Mouse (Mus musculus) lung, embryonic 15.5 days (tissue): ENCODE data around the gene Prex1. TPM values are rescaled to one million over a fixed set of nuclear protein-coding genes. Genes with fewer than 3 reads are reported as not detected.
A peak's percentile ranks its signal among the peaks of the same experiment; 100 is the strongest.

ENCODE experiments used
- ATAC-seq: fragments of 200-750 bp; cut with Nextera tagmentation; 2 replicates; pipeline ENCODE4 v1.8.0; 2017; ENCODE audit warnings: moderate number of reproducible peaks, borderline replicate concordance; ENCODE audit not compliant: low FRiP score, low TSS enrichment; ENCODE audit errors: extremely low read depth
- H3K27ac ChIP-seq: fragments of 300-500 bp; sonication (generic); 2 replicates; pipeline ENCODE4 v1.5.1; 2015; ENCODE audit warnings: moderate library complexity, mild to moderate bottlenecking, inconsistent platforms
- H3K27me3 ChIP-seq: fragments of 300-500 bp; sonication (generic); 2 replicates; pipeline ENCODE4 v1.6.1; 2015; ENCODE audit warnings: inconsistent platforms
- H3K36me3 ChIP-seq: fragments of 300-500 bp; sonication (generic); 2 replicates; pipeline ENCODE4 v1.6.1; 2015; ENCODE audit warnings: inconsistent platforms
- H3K4me1 ChIP-seq: fragments of 300-500 bp; sonication (generic); 2 replicates; pipeline ENCODE4 v1.6.1; 2015; ENCODE audit warnings: inconsistent platforms
- H3K4me2 ChIP-seq: fragments of 300-500 bp; sonication (generic); 2 replicates; pipeline ENCODE4 v1.6.1; 2015; ENCODE audit warnings: inconsistent platforms, mild to moderate bottlenecking, moderate library complexity
- H3K4me3 ChIP-seq: fragments of 300-500 bp; sonication (generic); 2 replicates; pipeline ENCODE4 v1.5.1; 2015; ENCODE audit warnings: mild to moderate bottlenecking, inconsistent platforms
- H3K9ac ChIP-seq: fragments of 300-500 bp; sonication (generic); 2 replicates; pipeline ENCODE4 v1.6.1; 2015; ENCODE audit warnings: inconsistent platforms
- H3K9me3 ChIP-seq: fragments of 300-500 bp; sonication (generic); 2 replicates; pipeline ENCODE4 v1.6.1; 2016; ENCODE audit warnings: inconsistent platforms
- WGBS: fragments of 180-500 bp; shearing (Covaris S2); methylation state at CpG from one replicate; pipeline ENCODE4 v1.1.7; 2015; 5-methylcytosine and 5-hydroxymethylcytosine counted together
- polyA plus RNA-seq: library from polyadenylated mRNA; unstranded; fragments of >200 nt; fragmentation: Nextera tagmentation; extraction: Ambion mirVana; gene quantifications from 2 replicates; pipeline ENCODE4 v1.2.1, GENCODE M21; 2015

Gene Prex1
- polyA plus RNA-seq, 1 experiment from 2014 or later = 10.6 TPM

- Histone ChIP-seq H3K36me3 (no peaks in the 10 kb centered on the region), H3K4me2 (no peak overlapping the region), H3K4me3 (no peak overlapping the region), H3K9me3 (no peaks in the 10 kb centered on the region), H3K27ac (no peak overlapping the region), H3K27me3 (no peaks in the 10 kb centered on the region), H3K9ac (no peak overlapping the region), H3K4me1 (peaks cover 12% of the 10 kb centered on the region)
- ATAC-seq = no peak
- WGBS = 92% methylated on average over 6 of the region's 6 CpGs
These were observed 86.1 kb downstream of the Prex1 start for GRCm38 (mm10) chr2:166627578-166627977.

DNA sequence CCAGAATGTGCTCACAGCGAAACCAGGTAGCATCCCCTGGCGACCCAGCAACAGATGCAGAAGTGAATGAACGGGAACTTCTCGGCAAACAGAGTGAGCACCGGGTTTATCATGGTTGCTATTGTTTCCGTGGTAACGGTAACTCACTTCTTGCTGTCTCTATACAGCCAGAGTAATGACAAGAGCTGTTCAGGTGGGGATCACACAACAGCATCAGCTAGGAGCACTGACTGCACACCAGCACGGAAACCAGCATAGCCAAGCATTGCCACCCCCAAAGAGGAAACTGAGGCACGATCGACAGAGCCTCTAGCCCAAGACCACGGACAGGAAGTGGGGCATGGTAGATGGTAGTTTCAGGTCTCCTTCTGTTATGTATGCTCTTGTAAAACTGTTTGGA, 88.4 kb downstream of the Prex1 start:
- Histone ChIP-seq H3K9ac (no peak overlapping the region), H3K27me3 (no peaks in the 10 kb centered on the region), H3K27ac (no peak overlapping the region), H3K4me1 (peaks cover 27% of the 10 kb centered on the region), H3K4me3 (no peak overlapping the region), H3K36me3 (no peaks in the 10 kb centered on the region), H3K9me3 (no peaks in the 10 kb centered on the region), H3K4me2 (no peak overlapping the region)
- ATAC-seq = no peak
- 68% methylated on average over 11 of the region's 11 CpGs for WGBS

- peaks cover 37% of the 10 kb centered on the region for H3K4me1 ChIP-seq
- no peaks in the 10 kb centered on the region for H3K9me3 ChIP-seq
- H3K36me3 ChIP-seq = no peaks in the 10 kb centered on the region
- H3K9ac ChIP-seq = no peak overlapping the region
- H3K27me3 ChIP-seq = no peaks in the 10 kb centered on the region
- ATAC-seq = peak; percentile 45; the same call in 1 of the 2 replicates
- H3K27ac ChIP-seq = peak overlapping the region; percentile 30; the same call in 1 of the 2 replicates
- H3K4me3 ChIP-seq = no peak overlapping the region
- 0 out of 2 replicates have a peak overlapping the region, but pooled peaks have one; percentile 1 for H3K4me2 ChIP-seq
- WGBS = 21% methylated on average over 9 of the region's 9 CpGs
These were observed 90.5 kb downstream of the Prex1 start for GRCm38 (mm10) chr2:166623081-166623567.

DNA sequence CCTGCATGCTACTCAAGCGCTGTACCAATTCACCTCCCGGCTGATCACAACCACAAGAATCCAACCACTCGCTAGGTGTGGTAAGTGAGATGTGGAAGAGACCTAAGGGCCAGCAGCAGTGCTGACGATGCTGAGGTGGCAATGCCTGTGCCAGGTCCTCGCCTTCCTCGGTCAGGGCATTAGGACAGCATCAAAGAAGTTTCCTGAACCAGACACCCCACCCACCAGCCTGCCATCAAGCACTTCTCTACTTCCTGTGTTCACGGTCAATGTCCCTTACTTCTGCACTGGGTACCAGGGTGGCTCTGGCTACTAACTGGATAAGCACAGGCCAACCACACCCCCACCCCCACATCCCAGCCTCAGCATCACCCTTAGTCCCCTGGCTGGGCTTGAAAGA, 91.0 kb downstream of the Prex1 start:
- H3K9ac ChIP-seq = no peak overlapping the region
- H3K9me3 ChIP-seq = no peaks in the 10 kb centered on the region
- WGBS = 69% methylated on average over 7 of the region's 7 CpGs
- H3K27ac ChIP-seq = peak overlapping the region; percentile 30; the same call in 1 of the 2 replicates
- no peaks in the 10 kb centered on the region for H3K27me3 ChIP-seq
- H3K4me1 ChIP-seq = peaks cover 37% of the 10 kb centered on the region
- no peaks in the 10 kb centered on the region for H3K36me3 ChIP-seq
- no peak overlapping the region for H3K4me2 ChIP-seq
- H3K4me3 ChIP-seq = no peak overlapping the region
- peak; percentile 10; the same call in 1 of the 2 replicates for ATAC-seq

DNA sequence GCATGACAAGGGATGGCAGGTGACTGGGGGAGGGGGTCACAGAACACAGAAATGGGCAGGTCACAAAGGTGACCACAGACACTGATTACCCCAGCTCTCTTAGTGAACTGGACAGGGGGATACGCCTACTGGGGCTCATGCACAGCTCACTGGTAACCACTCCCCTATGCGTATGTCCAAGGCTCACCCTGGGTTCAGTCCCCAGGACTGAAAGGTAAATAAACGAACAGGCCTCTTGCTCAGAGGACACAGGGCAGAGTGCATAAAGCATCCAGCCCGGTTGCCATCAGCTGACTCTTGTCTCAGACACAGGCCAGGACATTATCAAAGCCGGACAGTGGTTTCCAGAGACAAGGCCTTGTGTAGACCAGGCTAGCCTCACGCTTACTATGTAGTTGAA, 91.6 kb downstream of the Prex1 start:
- Histone ChIP-seq H3K4me3 (no peak overlapping the region), H3K9ac (no peak overlapping the region), H3K9me3 (no peaks in the 10 kb centered on the region), H3K27me3 (no peaks in the 10 kb centered on the region), H3K27ac (no peak overlapping the region), H3K36me3 (no peaks in the 10 kb centered on the region), H3K4me2 (no peak overlapping the region), H3K4me1 (peaks cover 37% of the 10 kb centered on the region)
- ATAC-seq = no peak
- 71% methylated on average over 6 of the region's 6 CpGs for WGBS

GRCm38 (mm10) chr2:166620529-166621466, 92.8 kb downstream of the Prex1 start:
- H3K27ac ChIP-seq = peak overlapping the region; percentile 37; the same call in 1 of the 2 replicates
- peaks cover 37% of the 10 kb centered on the region for H3K4me1 ChIP-seq
- no peaks in the 10 kb centered on the region for H3K27me3 ChIP-seq
- H3K9ac ChIP-seq = no peak overlapping the region
- no peaks in the 10 kb centered on the region for H3K9me3 ChIP-seq
- 47% methylated on average over 20 of the region's 20 CpGs for WGBS
- H3K4me3 ChIP-seq = no peak overlapping the region
- H3K4me2 ChIP-seq = no peak overlapping the region
- H3K36me3 ChIP-seq = no peaks in the 10 kb centered on the region
- no peak for ATAC-seq

DNA sequence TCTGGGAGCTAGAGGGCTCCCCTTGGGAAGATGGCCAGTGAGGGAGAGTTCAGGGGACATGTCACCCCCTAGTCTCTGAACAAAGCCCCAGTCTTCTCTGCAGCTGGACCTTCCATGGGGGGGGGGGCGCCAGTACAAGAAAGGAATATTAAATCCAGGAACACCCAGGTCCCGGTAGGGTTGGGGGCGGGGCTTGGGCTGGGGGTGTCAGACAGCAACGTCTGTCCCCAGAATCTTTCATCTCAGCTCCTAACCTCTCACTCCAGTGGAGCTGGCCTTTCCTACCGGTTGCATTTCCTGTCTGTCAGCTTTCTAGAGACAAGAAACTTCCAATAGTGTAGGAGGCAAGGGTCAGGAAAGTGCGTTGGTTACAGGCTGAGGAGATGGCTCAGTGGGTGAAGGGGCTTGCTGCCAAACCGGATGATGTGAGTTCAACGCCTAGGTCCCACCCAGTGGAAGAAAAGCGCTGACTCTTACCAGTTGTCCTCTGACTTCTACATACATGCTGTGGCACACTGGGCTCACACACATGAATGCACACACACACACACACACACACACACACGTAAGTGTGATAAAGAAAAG, 93.6 kb downstream of the Prex1 start:
- Histone ChIP-seq H3K27ac (peak overlapping the region; percentile 1; the same call in 1 of the 2 replicates), H3K4me1 (peaks cover 41% of the 10 kb centered on the region), H3K9me3 (no peaks in the 10 kb centered on the region), H3K27me3 (no peaks in the 10 kb centered on the region), H3K9ac (no peak overlapping the region), H3K4me3 (no peak overlapping the region), H3K36me3 (no peaks in the 10 kb centered on the region), H3K4me2 (no peak overlapping the region)
- ATAC-seq = no peak
- WGBS = 31% methylated on average over 9 of the region's 10 CpGs

DNA sequence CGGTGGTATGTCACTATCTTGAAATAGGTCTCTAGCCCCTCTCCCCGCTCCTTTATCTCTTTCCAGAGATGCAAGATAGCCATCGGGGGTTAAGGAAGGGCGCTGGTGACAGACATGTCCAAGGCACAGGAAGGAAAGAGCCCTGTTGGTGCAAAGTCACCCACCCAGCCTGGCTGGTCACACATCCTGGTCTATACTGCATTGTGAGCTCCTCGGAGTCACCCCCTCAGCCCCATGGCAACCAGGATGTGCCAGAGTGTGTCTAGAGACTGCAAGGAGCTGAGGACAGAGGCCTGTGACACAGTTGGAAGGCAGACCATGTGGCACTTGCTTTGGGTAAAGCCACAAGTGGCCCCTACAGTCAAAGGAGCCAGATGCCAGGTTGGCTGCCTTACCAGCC, 94.4 kb downstream of the Prex1 start:
- ATAC-seq = no peak
- H3K4me3 ChIP-seq = no peak overlapping the region

GRCm38 (mm10) chr2:166617706-166618105, 95.9 kb downstream of the Prex1 start:
- Histone ChIP-seq H3K27ac (no peak overlapping the region), H3K27me3 (no peaks in the 10 kb centered on the region), H3K4me2 (no peak overlapping the region), H3K4me1 (peaks cover 30% of the 10 kb centered on the region), H3K36me3 (no peaks in the 10 kb centered on the region), H3K4me3 (no peak overlapping the region), H3K9ac (no peak overlapping the region), H3K9me3 (no peaks in the 10 kb centered on the region)
- ATAC-seq = no peak
- WGBS = 90% methylated on average over 5 of the region's 5 CpGs

More for the DNA sequence above, 94.4 kb downstream of the Prex1 start:
- WGBS = 62% methylated on average over 5 of the region's 5 CpGs
- peaks cover 41% of the 10 kb centered on the region for H3K4me1 ChIP-seq
- H3K9ac ChIP-seq = no peak overlapping the region
- H3K4me2 ChIP-seq = no peak overlapping the region
- H3K27me3 ChIP-seq = no peaks in the 10 kb centered on the region
- no peaks in the 10 kb centered on the region for H3K36me3 ChIP-seq
- H3K9me3 ChIP-seq = no peaks in the 10 kb centered on the region
- H3K27ac ChIP-seq = no peak overlapping the region

DNA sequence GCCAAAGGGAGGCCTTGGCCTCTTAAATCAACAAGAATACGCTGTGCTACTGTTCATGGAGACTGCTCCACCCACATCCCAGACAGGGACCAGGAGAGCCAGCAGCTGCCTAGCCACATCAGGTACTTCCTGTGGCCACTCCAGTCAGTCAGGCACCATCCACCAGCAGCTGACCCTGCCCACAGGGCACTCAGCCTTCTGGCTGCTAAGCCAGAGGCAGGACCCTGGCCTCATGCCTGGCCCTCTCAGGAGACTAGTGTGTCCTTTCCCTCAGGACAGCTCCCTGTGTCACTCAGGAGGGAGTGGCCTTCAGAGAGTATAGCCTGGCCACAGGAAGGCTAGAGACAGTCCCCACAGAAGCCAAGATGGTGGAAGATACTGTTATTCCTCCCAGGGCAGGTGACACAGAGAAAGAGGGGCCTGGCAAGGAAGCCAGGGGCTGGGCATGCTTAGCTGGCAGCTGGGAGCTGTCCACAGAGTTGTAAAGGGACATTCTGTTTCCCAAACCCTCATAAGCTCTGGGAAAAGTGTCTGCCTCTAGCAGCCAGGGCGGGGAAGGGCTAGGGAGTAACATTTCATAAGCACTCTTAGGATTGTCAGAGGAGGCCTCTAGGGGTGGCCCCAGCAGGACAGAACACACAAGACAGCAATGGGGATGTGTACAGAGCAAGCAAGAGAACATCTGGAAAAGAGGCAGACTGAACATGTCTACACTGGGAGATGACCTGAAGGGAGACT, 98.1 kb downstream of the Prex1 start:
- 61% methylated on average over 2 of the region's 2 CpGs for WGBS
- peaks cover 17% of the 10 kb centered on the region for H3K4me1 ChIP-seq
- H3K9me3 ChIP-seq = no peaks in the 10 kb centered on the region
- H3K9ac ChIP-seq = no peak overlapping the region
- H3K27ac ChIP-seq = no peak overlapping the region
- H3K4me3 ChIP-seq = no peak overlapping the region
- no peak overlapping the region for H3K4me2 ChIP-seq
- ATAC-seq = no peak
- no peaks in the 10 kb centered on the region for H3K36me3 ChIP-seq
- H3K27me3 ChIP-seq = no peaks in the 10 kb centered on the region

GRCm38 (mm10) chr2:166610271-166610670, 103.4 kb downstream of the Prex1 start:
- no peak for ATAC-seq
- Histone ChIP-seq H3K4me1 (no peaks in the 10 kb centered on the region), H3K4me2 (no peak overlapping the region), H3K9ac (no peak overlapping the region), H3K4me3 (no peak overlapping the region), H3K27ac (no peak overlapping the region), H3K9me3 (no peaks in the 10 kb centered on the region), H3K27me3 (no peaks in the 10 kb centered on the region), H3K36me3 (no peaks in the 10 kb centered on the region)
- WGBS = 79% methylated on average over 5 of the region's 5 CpGs
